Mouse (Mus musculus): ENCODE data around the gene Emc7.
A peak's percentile ranks its signal among the peaks of the same experiment; 100 is the strongest.

Emc7 gene

GRCm38 (mm10) chr2:112474997-112475724, 20.4 kb downstream of the Emc7 start:
- no peak for DNase-seq (ENCODE audit: extremely low spot score)

GRCm38 (mm10) chr2:112476554-112476953, 21.8 kb downstream of the Emc7 start:
- no peak for DNase-seq (ENCODE audit: extremely low spot score)

- DNase-seq (ENCODE audit: extremely low spot score), result no peak
Measured at GRCm38 (mm10) chr2:112480669-112481068, 25.9 kb downstream of the Emc7 start, which contains the start of gene Chrm5. Gene Chrm5, minus strand, starts transcription at chr2:112480769.

- peak; percentile 56 for DNase-seq (ENCODE audit: extremely low spot score)
Measured at GRCm38 (mm10) chr2:112481564-112481963, 26.8 kb downstream of the Emc7 start.

- DNase-seq (ENCODE audit: extremely low spot score), result no peak
Measured at GRCm38 (mm10) chr2:112482533-112483333, 27.9 kb downstream of the Emc7 start.

GRCm38 (mm10) chr2:112483334-112483651, 28.5 kb downstream of the Emc7 start:
- no peak for DNase-seq (ENCODE audit: extremely low spot score)

- no peak for DNase-seq (ENCODE audit: extremely low spot score)
Measured at GRCm38 (mm10) chr2:112484886-112485285, 30.1 kb downstream of the Emc7 start.

GRCm38 (mm10) chr2:112490483-112491196, 35.8 kb downstream of the Emc7 start:
- no peak for DNase-seq (ENCODE audit: extremely low spot score)

- DNase-seq (ENCODE audit: extremely low spot score), result no peak
Measured at GRCm38 (mm10) chr2:112491629-112492028, 36.8 kb downstream of the Emc7 start.

GRCm38 (mm10) chr2:112492431-112492855, 37.6 kb downstream of the Emc7 start:
- DNase-seq (ENCODE audit: extremely low spot score), result no peak

- peak; percentile 90 for DNase-seq (ENCODE audit: extremely low spot score)
Measured at GRCm38 (mm10) chr2:112492856-112493538, 38.2 kb downstream of the Emc7 start, which contains the start of gene Aven. Gene Aven, plus strand, starts transcription at chr2:112492964.

- DNase-seq (ENCODE audit: extremely low spot score), result no peak
Measured at GRCm38 (mm10) chr2:112493539-112494260, 38.9 kb downstream of the Emc7 start.

- no peak for DNase-seq (ENCODE audit: extremely low spot score)
Measured at GRCm38 (mm10) chr2:112497851-112498250, 43.1 kb downstream of the Emc7 start.

- DNase-seq (ENCODE audit: extremely low spot score), result peak; percentile 72
Measured at GRCm38 (mm10) chr2:112501209-112501608, 46.4 kb downstream of the Emc7 start.

GRCm38 (mm10) chr2:112503978-112504377, 49.2 kb downstream of the Emc7 start:
- DNase-seq (ENCODE audit: extremely low spot score), result no peak

GRCm38 (mm10) chr2:112506841-112507435, 52.1 kb downstream of the Emc7 start:
- no peak for DNase-seq (ENCODE audit: extremely low spot score)

- DNase-seq (ENCODE audit: extremely low spot score), result no peak
Measured at GRCm38 (mm10) chr2:112507444-112507843, 52.6 kb downstream of the Emc7 start.

- DNase-seq (ENCODE audit: extremely low spot score), result no peak
Measured at GRCm38 (mm10) chr2:112510140-112510539, 55.3 kb downstream of the Emc7 start.

- no peak for DNase-seq (ENCODE audit: extremely low spot score)
Measured at GRCm38 (mm10) chr2:112513036-112513435, 58.2 kb downstream of the Emc7 start.

- no peak for DNase-seq (ENCODE audit: extremely low spot score)
Measured at GRCm38 (mm10) chr2:112516728-112517127, 61.9 kb downstream of the Emc7 start.

GRCm38 (mm10) chr2:112517218-112517617, 62.4 kb downstream of the Emc7 start:
- DNase-seq (ENCODE audit: extremely low spot score), result no peak

Measured in embryo, embryonic 9.5 days (tissue).